Mouse (Mus musculus) stomach, postnatal 0 days (tissue): Measurements from ENCODE around the gene Palld.

ENCODE experiments used
- CTCF ChIP-seq: IDR thresholded peaks from 2 replicates; pipeline ENCODE4 v1.5.1; 2016; ENCODE audit warnings: antibody characterized with exemption, low read depth, mild to moderate bottlenecking, moderate library complexity
- EP300 ChIP-seq: optimal IDR thresholded peaks from 2 replicates; pipeline ENCODE3; 2016; ENCODE audit warnings: antibody characterized with exemption

- TF ChIP-seq EP300 (no peak), CTCF (no peak)
These were observed 217.2 kb downstream of the Palld start for GRCm38 (mm10) chr8:61685280-61685679.
